Mouse (Mus musculus): ENCODE measurements at regions not wholly inside any gene's neighbourhood (a gene's known extent, or its start where the extent isn't known, plus 50 kb on each side); places are given as distances from the start of the nearest gene placed in this dataset.
"Not testable (repeated sequence)": the region's sequence is repeated elsewhere in the genome, so short reads cannot be mapped to it uniquely, and the experiment has no call there.

- peak in 1 of 2 experiments; percentile 30 for DNase-seq (ENCODE audit: extremely low spot score in 1 of 2, low spot score in 1 of 2)
Observed at GRCm38 (mm10) chr15:38407476-38407875, 982.1 kb downstream of the 4930447A16Rik start.

- DNase-seq (ENCODE audit: extremely low spot score in 1 of 2, low spot score in 1 of 2): no peak
Observed at GRCm38 (mm10) chr15:38409168-38409567, 983.8 kb downstream of the 4930447A16Rik start.

GRCm38 (mm10) chr15:38410462-38410861, 985.1 kb downstream of the 4930447A16Rik start:
- DNase-seq (ENCODE audit: extremely low spot score in 1 of 2, low spot score in 1 of 2): no peak

- no peak for DNase-seq (ENCODE audit: extremely low spot score in 1 of 2, low spot score in 1 of 2)
Observed at GRCm38 (mm10) chr15:38412481-38412880, 987.1 kb downstream of the 4930447A16Rik start.

- DNase-seq (ENCODE audit: extremely low spot score in 1 of 2, low spot score in 1 of 2): peak in 1 of 2 experiments; percentile 55
Observed at GRCm38 (mm10) chr15:38413329-38413728, 988.0 kb downstream of the 4930447A16Rik start.

- no peak for DNase-seq (ENCODE audit: extremely low spot score in 1 of 2, low spot score in 1 of 2)
Observed at GRCm38 (mm10) chr15:38414318-38415090, 989.1 kb downstream of the 4930447A16Rik start.

- DNase-seq (ENCODE audit: extremely low spot score in 1 of 2, low spot score in 1 of 2): no peak
Observed at GRCm38 (mm10) chr15:38415091-38415486, 989.7 kb downstream of the 4930447A16Rik start.

GRCm38 (mm10) chr15:38419621-38420020, 994.3 kb downstream of the 4930447A16Rik start:
- DNase-seq (ENCODE audit: extremely low spot score in 1 of 2, low spot score in 1 of 2): no peak

- no peak for DNase-seq (ENCODE audit: extremely low spot score in 1 of 2, low spot score in 1 of 2)
Observed at GRCm38 (mm10) chr15:38420784-38421183, 995.4 kb downstream of the 4930447A16Rik start.

- DNase-seq (ENCODE audit: extremely low spot score in 1 of 2, low spot score in 1 of 2): no peak
Observed at GRCm38 (mm10) chr15:38422741-38423140, 997.4 kb downstream of the 4930447A16Rik start.

- DNase-seq (ENCODE audit: extremely low spot score in 1 of 2, low spot score in 1 of 2): no peak
Observed at GRCm38 (mm10) chr15:38425506-38425905, 1000.2 kb downstream of the 4930447A16Rik start.

GRCm38 (mm10) chr15:38427966-38428365, 1002.6 kb downstream of the 4930447A16Rik start:
- no peak for DNase-seq (ENCODE audit: extremely low spot score in 1 of 2, low spot score in 1 of 2)

GRCm38 (mm10) chr15:38431668-38432067, 1006.3 kb downstream of the 4930447A16Rik start:
- no peak for DNase-seq (ENCODE audit: extremely low spot score in 1 of 2, low spot score in 1 of 2)

- DNase-seq (ENCODE audit: extremely low spot score in 1 of 2, low spot score in 1 of 2): no peak
Observed at GRCm38 (mm10) chr15:38433386-38433785, 1008.0 kb downstream of the 4930447A16Rik start.

GRCm38 (mm10) chr15:38434239-38434638, 1008.9 kb downstream of the 4930447A16Rik start:
- DNase-seq (ENCODE audit: extremely low spot score in 1 of 2, low spot score in 1 of 2): not testable (repeated sequence)

Data from frontal cortex, adult 2 months (tissue).